Mouse (Mus musculus) lung, adult 2 months (tissue): ENCODE measurements around the gene Gm10197. TPM values are rescaled to one million over a fixed set of nuclear protein-coding genes. Genes with fewer than 3 reads are reported as not detected.
A peak's percentile ranks its signal among the peaks of the same experiment; 100 is the strongest.

Experiments
- DNase-seq: peaks from one replicate; pipeline ENCODE4 v3.0.0; 2022
- H3K4me1 ChIP-seq: fragments of 200-500 bp; 2 replicates; pipeline ENCODE4 v1.6.1; 2011; ENCODE audit warnings: low read length; ENCODE audit not compliant: control insufficient read depth, insufficient read depth
- H3K4me3 ChIP-seq: fragments of 200-500 bp; replicated peaks from 2 replicates; pipeline ENCODE3; 2011; ENCODE audit warnings: low read depth, mild to moderate bottlenecking, control low read depth, low read length; ENCODE audit errors: extremely low read depth
- CTCF ChIP-seq: fragments of 200-500 bp; IDR thresholded peaks from 2 replicates; pipeline ENCODE4 v1.5.1; 2011; ENCODE audit warnings: mild to moderate bottlenecking, low read length, control low read depth; ENCODE audit not compliant: insufficient read depth
- POLR2A ChIP-seq: fragments of 200-500 bp; IDR thresholded peaks from 2 replicates; pipeline ENCODE4 v1.6.1; 2011; ENCODE audit warnings: low read depth, mild to moderate bottlenecking, control low read depth, low read length, borderline replicate concordance; ENCODE audit errors: extremely low read depth
- WGBS: fragments of 180-500 bp; shearing (Covaris S2); methylation state at CpG from one replicate; pipeline ENCODE4 v1.1.7; 2018; 5-methylcytosine and 5-hydroxymethylcytosine counted together
- polyA plus RNA-seq: library from polyadenylated mRNA; depleted of rRNA; stranded (reverse); fragments of >200 nt; gene quantifications from 2 replicates; pipeline ENCODE4 v1.2.3, GENCODE M21; 2012

Gm10197 gene
- polyA plus RNA-seq, 1 experiment: not detected

DNA sequence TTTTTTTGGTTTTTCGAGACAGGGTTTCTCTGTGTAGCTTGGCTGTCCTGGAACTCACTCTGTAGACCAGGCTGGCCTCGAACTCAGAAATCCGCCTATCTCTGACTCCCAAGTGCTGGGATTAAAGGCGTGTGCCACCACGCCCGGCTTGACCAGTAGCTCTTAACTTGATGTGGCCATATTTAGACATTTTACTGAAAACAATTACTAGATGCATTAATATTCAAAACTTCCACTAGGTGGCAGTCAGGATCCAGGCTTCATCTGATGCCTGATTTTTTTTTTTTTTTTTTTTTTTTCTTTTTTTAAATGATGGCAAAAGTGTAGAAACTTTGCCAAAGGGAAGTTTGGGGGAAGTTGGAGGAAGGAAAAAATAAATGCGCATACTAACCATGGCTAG is 23.0 kb upstream of the Gm10197 start:
- H3K4me1 ChIP-seq: peaks cover 4% of the 10 kb centered on the region
- peak; percentile 24 for DNase-seq
- TF ChIP-seq CTCF (no peak), POLR2A (no peak)
- H3K4me3 ChIP-seq: no peak overlapping the region
- 3% methylated on average over 7 of the region's 7 CpGs for WGBS

DNA sequence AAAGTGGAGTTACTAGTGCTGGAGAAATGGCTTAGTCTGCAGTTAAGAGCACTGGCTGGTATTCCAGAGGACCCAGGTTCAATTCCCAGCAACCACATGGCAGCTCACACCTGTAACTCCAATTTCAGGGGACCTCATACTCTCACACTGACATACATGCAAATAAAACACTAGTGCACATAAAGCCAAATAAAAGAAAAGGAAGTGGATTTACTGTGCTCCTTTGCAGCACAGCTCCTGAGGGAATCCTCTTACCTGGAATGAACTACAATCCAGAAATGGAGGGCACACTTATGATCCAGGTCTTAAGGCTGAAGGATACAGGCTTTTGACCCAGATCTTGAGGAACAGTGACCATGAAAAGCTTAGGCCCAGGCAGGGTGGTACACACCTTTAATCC is 22.1 kb upstream of the Gm10197 start:
- Histone ChIP-seq H3K4me1 (peaks cover 8% of the 10 kb centered on the region), H3K4me3 (no peak overlapping the region)
- TF ChIP-seq POLR2A (no peak), CTCF (no peak)
- DNase-seq: no peak

DNA sequence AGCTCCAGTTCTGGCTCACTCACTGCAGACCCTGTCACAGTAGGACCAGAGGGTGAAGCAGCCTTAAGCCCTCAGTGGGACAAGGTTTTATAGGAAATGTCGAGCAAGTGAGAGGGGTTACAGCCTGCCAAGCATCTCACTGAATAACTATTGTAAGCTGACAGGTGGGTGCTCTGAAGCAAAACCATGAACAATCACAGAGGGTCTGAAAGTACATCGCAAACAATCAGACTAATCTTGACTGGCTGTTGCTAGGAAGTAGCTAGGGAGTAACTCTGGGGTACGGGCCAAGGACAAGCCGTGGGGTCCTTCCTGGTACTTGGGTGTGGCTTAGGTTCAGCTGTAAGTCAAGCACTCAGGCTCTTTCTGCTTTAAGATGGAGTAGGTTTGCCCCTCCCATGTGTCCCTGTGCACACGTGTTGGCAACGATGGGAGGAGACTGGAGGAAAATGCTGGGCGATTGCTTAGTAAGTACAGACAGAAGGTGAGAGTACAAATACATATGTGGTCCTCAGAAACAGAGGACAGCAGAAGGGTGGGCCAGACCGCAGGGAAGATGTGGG is 21.3 kb upstream of the Gm10197 start:
- 43% methylated on average over 8 of the region's 8 CpGs for WGBS
- peaks cover 8% of the 10 kb centered on the region for H3K4me1 ChIP-seq
- H3K4me3 ChIP-seq: no peak overlapping the region
- no peak for DNase-seq
- TF ChIP-seq POLR2A (no peak), CTCF (no peak)

DNA sequence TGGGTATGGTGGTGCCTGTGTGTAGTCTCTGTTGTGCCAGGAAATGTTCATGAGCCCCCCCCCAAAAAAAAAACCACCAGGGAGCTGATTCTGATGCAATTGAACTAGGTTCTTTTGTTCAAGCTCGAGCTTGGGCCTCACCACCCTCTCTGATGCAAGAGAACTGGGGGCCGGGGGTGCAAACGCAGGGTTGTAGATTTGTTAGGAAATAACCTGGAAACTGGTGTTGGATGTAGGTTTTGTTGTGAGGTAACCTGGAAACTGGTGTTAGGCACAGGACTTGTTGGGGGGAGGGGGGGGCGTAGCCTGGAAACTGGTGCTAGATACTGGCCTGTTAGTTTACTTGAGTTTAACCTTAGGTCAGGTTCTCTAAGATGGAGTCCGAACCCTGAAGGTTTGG is 20.2 kb upstream of the Gm10197 start:
- no peak for DNase-seq
- TF ChIP-seq POLR2A: no peak
- H3K4me3 ChIP-seq: no peak overlapping the region
- WGBS: 74% methylated on average over 5 of the region's 5 CpGs
- H3K4me1 ChIP-seq: peaks cover 9% of the 10 kb centered on the region

DNA sequence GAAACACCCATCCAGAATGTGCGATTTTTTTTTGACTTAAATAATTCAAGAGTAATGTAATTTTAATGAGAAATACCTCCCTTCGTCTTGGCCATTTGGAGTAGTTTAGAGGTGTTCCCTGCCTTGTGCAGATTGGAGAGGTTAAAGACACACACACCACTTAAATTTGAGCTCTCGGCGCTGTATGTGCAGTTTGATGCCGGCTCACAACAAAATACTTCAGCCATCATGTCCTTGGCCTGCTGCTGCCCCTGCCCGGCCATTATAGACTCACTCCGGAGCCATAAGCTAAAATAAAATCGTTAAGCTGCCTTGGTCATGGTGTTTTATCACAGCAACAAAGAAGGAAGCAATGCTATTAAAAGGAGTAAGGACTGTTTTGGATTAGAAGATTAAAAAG is 19.8 kb upstream of the Gm10197 start:
- 40% methylated on average over 8 of the region's 8 CpGs for WGBS
- TF ChIP-seq POLR2A (no peak), CTCF (no peak)
- no peak for DNase-seq
- peaks cover 10% of the 10 kb centered on the region for H3K4me1 ChIP-seq
- peak overlapping the region; percentile 92 for H3K4me3 ChIP-seq

DNA sequence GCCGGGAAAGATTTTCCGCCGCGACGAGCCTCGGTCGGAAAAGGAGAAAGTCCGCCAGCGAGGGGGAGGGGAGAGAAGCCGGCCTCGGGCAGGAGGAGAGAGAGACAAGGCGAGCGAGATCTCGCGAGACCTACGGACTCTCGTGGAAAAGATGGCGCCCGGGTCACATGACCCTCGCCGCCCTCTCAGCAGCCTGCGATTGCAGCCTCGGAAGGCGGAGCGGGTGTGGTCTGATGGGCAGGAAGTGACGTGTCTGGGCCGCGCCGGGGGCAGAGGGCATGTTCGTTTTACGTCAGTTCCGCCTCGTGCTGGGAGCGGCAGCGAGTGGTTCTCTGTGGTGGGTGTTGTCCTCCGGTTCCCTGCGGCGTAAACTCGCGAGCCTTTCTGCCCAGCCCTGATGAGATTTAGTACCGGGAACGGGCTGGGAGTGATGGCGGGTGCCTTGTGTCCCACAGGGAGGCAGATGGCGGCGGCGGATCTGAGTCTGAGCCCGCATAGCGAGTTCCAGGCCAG is 19.0 kb upstream of the Gm10197 start, which contains the start of gene Smndc1:
Smndc1 (minus strand) TSS at position 84 of the 513 bp plus-strand sequence.
- WGBS: under 1% methylated on average over 48 of the region's 48 CpGs
- peak within 1 kb of the TSS; percentile 92 for H3K4me3 ChIP-seq
- H3K4me1 ChIP-seq: peaks cover 10% of the 10 kb centered on the region
- TF ChIP-seq POLR2A: peak; percentile 91
- no peak for TF ChIP-seq CTCF
- peak; percentile 99 for DNase-seq

DNA sequence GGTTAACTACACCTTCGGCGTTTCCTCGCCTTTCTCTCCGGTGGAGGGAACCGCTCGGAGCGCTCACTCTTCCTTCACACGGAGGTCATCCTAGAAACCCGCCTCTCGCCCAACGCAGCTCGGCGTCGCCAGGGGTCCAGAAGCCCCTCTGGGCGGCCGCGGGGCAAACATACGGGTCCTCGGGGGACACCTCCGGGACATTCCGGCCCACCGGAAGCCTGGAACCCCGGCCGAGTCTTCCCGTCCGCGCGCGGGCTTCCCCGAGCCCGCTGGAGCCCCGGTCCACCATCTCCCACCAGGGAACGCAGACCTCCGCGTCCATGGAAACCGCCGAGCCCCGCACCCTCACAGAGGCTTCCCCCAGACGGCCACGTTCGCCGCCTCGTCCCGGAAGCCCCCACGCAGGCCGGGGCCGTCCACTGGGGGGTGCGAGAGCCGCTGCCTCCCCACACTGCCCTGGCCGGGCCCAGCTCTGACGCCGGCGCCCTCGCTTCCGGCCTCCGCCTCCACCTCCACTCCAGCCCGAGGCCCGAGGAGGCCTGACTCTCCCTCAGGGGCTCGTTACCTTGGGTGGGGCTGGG is 18.4 kb upstream of the Gm10197 start:
- Histone ChIP-seq H3K4me1 (peaks cover 10% of the 10 kb centered on the region), H3K4me3 (peak overlapping the region; percentile 60)
- no peak for TF ChIP-seq POLR2A
- TF ChIP-seq CTCF: no peak
- under 1% methylated on average over 58 of the region's 59 CpGs for WGBS
- DNase-seq: no peak

DNA sequence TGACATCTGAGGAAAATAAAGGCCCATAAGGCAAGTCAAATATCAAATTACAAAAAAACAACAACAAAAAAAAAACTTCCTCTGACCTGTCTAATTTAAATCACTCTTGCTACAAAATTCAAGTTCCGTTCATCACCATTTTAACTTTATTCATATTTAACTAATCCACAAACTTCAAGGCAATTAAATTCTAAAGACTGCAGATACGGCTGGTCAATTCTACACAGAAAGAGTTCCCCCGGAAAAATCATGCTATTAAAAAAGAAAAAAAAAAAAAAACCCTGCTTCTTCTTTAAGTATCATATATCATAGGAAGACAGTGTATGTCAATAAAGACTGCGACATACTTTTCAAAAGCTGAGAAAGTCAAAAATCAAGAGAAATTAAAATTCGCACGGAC is 17.9 kb upstream of the Gm10197 start:
- WGBS: 14% methylated on average over 6 of the region's 6 CpGs
- H3K4me3 ChIP-seq: peak overlapping the region; percentile 60
- TF ChIP-seq CTCF: no peak
- TF ChIP-seq POLR2A: no peak
- DNase-seq: no peak
- H3K4me1 ChIP-seq: peaks cover 10% of the 10 kb centered on the region

DNA sequence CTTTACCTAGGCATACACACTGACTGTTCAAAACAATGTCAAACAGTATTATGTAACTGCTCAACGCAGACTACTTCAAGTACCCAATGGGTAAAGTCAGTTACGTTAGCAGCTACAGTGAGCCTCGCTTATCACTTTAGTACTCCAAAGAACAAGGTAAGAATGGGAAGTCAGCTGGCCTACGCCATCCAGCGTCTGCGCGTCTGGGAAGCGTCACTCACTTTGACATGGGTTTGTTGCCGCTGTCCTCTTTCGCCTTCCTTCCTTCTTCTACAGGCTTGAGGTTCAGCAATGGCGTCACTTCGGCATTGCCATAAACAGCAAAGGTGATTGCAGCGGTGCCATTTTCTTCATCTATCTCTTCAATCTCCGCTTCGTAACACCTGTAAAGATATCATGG is 11.8 kb upstream of the Gm10197 start:
- H3K4me1 ChIP-seq: peaks cover 2% of the 10 kb centered on the region; the same call in 1 of the 2 replicates
- TF ChIP-seq POLR2A (no peak), CTCF (no peak)
- DNase-seq: no peak
- H3K4me3 ChIP-seq: no peak overlapping the region
- 92% methylated on average over 15 of the region's 15 CpGs for WGBS

DNA sequence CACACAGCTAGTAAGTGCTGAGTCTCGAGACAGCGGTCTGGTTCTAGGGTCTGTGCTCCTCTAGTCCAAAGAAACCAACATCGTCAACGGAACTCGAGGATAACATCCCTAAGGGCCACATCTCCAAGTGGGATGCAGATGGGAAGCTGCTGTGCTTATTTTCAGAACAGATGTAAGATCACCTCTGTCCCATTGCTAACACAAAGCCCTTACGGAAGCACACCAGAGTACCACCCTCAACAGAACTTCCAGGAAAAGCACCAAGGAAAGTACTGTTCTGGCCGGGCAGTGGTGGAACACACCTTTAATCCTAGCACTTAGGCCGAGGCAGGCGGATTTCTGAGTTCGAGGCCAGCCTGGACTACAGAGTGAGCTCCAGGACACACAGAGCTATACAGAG is 6.9 kb upstream of the Gm10197 start:
- DNase-seq: no peak
- WGBS: 88% methylated on average over 10 of the region's 10 CpGs
- no peak for TF ChIP-seq POLR2A
- TF ChIP-seq CTCF: no peak

More for the DNA sequence above, 6.9 kb upstream of the Gm10197 start:
- Histone ChIP-seq H3K4me3 (no peak overlapping the region), H3K4me1 (no peaks in the 10 kb centered on the region)
